Mouse (Mus musculus) cerebellum, adult 2 months (tissue): ENCODE data around the gene Adam23.

ENCODE experiments used
- CTCF ChIP-seq: fragments of 200-500 bp; IDR thresholded peaks from 2 replicates; pipeline ENCODE4 v1.5.1; 2011; ENCODE audit warnings: low read depth, mild to moderate bottlenecking, control low read depth, low read length, moderate library complexity, borderline replicate concordance; ENCODE audit not compliant: insufficient read depth
- POLR2A ChIP-seq: fragments of 200-500 bp; IDR thresholded peaks from 2 replicates; pipeline ENCODE4 v1.6.1; 2011; ENCODE audit warnings: low read length, control low read depth, borderline replicate concordance; ENCODE audit not compliant: insufficient read depth

- TF ChIP-seq CTCF (no peak), POLR2A (no peak)
These were observed 44.6 kb upstream of the Adam23 start for GRCm38 (mm10) chr1:63401130-63401529.
